In genomic region chr2:141920377-141920992, GRCm38 (mm10) we compare ENCODE assay signal across 26 mouse cellular contexts.
"Had no signal": no experiment of that assay in that cellular context is flagged by ENCODE, and none has a peak within 500 bp of the region (broad histone marks: within the 10 kb centered on the region; RNA-seq: fewer than 3 reads in every experiment).

No protein-coding gene starts in this region.

- ATAC-seq: forebrain, embryonic 15.5 days; forebrain, postnatal 0 days; hindbrain, embryonic 16.5 days; inflammation-experienced regulatory T-cells, adult 6 months; intestine, embryonic 15.5 days; intestine, postnatal 0 days had no signal

- H3K27me3 ChIP-seq: forebrain, embryonic 15.5 days; heart, embryonic 12.5 days; hindbrain, embryonic 12.5 days; intestine, embryonic 15.5 days; limb, embryonic 12.5 days had no signal

- H3K4me1 ChIP-seq: forebrain, embryonic 15.5 days; heart, embryonic 10.5 days; heart, embryonic 12.5 days; hindbrain, embryonic 10.5 days; hindbrain, embryonic 12.5 days; intestine, embryonic 15.5 days; limb, embryonic 10.5 days; limb, embryonic 12.5 days had no signal

- H3K9ac ChIP-seq: forebrain, embryonic 15.5 days; forebrain, postnatal 0 days; heart, embryonic 12.5 days; hindbrain, embryonic 12.5 days; hindbrain, embryonic 14.5 days; intestine, embryonic 15.5 days; limb, embryonic 12.5 days had no signal

- H3K36me3 ChIP-seq: forebrain, embryonic 15.5 days; heart, embryonic 10.5 days; heart, embryonic 12.5 days; hindbrain, embryonic 10.5 days; hindbrain, embryonic 12.5 days; intestine, embryonic 15.5 days; limb, embryonic 10.5 days; limb, embryonic 12.5 days had no signal

- H3K4me2 ChIP-seq: forebrain, embryonic 15.5 days; heart, embryonic 12.5 days; hindbrain, embryonic 12.5 days; hindbrain, embryonic 14.5 days; intestine, embryonic 15.5 days; limb, embryonic 12.5 days had no signal

- DNase-seq: forebrain, postnatal 0 days; gastrocnemius, adult 2 months; gastrocnemius, postnatal 10 days; gastrocnemius, postnatal 25 days; heart, postnatal 10 days; heart, postnatal 4 days; kidney, adult 18-20 months; kidney, adult 8-10 months; kidney, postnatal 14 days; kidney, postnatal 36 days; layer of hippocampus, adult 9-11 months; liver had no signal

- H3K27ac ChIP-seq: forebrain, embryonic 15.5 days; gastrocnemius, adult 2 months; heart, embryonic 10.5 days; hindbrain, embryonic 10.5 days; hindbrain, embryonic 12.5 days; hindbrain, embryonic 14.5 days; intestine, embryonic 15.5 days; kidney, postnatal 0 days; left cerebral cortex, adult 2 months; limb, embryonic 10.5 days; limb, embryonic 12.5 days had no signal

- H3K4me3 ChIP-seq: forebrain, embryonic 15.5 days; gastrocnemius, adult 2 months; heart, embryonic 10.5 days; heart, embryonic 12.5 days; hindbrain, embryonic 10.5 days; hindbrain, embryonic 12.5 days; intestine, embryonic 15.5 days; left cerebral cortex, adult 2 months; limb, embryonic 10.5 days; limb, embryonic 12.5 days had no signal

- H3K9me3 ChIP-seq: forebrain, embryonic 15.5 days; heart, embryonic 10.5 days; heart, embryonic 12.5 days; hindbrain, embryonic 10.5 days; hindbrain, embryonic 12.5 days; intestine, embryonic 15.5 days; limb, embryonic 10.5 days; limb, embryonic 12.5 days had no signal
